Mouse (Mus musculus): ENCODE measurements around the gene Aoc1. TPM values are rescaled to one million over a fixed set of nuclear protein-coding genes. Genes with fewer than 3 reads are reported as not detected.
"Not testable (repeated sequence)": the region's sequence is repeated elsewhere in the genome, so short reads cannot be mapped to it uniquely, and the experiment has no call there.

The Aoc1 gene
- polyA plus RNA-seq, 1 experiment from 2014 or later = 0.08 TPM

DNA sequence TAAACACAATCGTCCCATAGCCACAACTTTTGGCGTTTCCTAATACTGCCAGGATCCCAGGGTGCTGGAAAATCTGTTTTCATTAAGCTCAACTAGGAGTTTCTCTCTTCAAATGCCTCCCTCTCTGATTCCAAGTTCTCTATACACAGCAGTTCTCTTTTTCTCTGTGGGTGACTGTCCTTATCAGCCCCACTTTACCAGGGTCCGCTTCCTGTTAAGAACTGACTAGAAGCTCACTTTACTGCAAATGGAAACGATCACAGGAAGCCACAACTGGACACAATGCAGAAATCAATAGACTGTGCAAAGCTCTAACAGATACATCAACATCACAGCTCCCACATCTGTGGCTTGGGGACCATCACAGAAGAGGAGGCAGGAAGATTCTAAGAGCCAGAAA lies 21.5 kb downstream of the Aoc1 start:
- 70% methylated on average over 4 of the region's 4 CpGs for WGBS
- Histone ChIP-seq H3K27ac (replicated peaks; ENCODE audit: low read depth, low read length) (no peak overlapping the region), H3K4me1 (ENCODE audit: control insufficient read depth, insufficient read depth, low read length) (no peaks in the 10 kb centered on the region), H3K9me3 (ENCODE audit: control insufficient read depth, low read length) (no peaks in the 10 kb centered on the region), H3K36me3 (ENCODE audit: control insufficient read depth, insufficient read depth, low read length) (no peaks in the 10 kb centered on the region), H3K4me2 (ENCODE audit: low read depth, low read length) (no peak overlapping the region), H3K4me3 (ENCODE audit: low read depth, low read length) (no peak overlapping the region), H3K27me3 (replicated peaks; ENCODE audit: control insufficient read depth, insufficient read depth, low read length) (no peaks in the 10 kb centered on the region), H3K9ac (ENCODE audit: low read depth, low read length) (no peak overlapping the region)
- no peak for DNase-seq (ENCODE audit: low spot score)
- ATAC-seq (ENCODE audit: low read depth) = no peak

DNA sequence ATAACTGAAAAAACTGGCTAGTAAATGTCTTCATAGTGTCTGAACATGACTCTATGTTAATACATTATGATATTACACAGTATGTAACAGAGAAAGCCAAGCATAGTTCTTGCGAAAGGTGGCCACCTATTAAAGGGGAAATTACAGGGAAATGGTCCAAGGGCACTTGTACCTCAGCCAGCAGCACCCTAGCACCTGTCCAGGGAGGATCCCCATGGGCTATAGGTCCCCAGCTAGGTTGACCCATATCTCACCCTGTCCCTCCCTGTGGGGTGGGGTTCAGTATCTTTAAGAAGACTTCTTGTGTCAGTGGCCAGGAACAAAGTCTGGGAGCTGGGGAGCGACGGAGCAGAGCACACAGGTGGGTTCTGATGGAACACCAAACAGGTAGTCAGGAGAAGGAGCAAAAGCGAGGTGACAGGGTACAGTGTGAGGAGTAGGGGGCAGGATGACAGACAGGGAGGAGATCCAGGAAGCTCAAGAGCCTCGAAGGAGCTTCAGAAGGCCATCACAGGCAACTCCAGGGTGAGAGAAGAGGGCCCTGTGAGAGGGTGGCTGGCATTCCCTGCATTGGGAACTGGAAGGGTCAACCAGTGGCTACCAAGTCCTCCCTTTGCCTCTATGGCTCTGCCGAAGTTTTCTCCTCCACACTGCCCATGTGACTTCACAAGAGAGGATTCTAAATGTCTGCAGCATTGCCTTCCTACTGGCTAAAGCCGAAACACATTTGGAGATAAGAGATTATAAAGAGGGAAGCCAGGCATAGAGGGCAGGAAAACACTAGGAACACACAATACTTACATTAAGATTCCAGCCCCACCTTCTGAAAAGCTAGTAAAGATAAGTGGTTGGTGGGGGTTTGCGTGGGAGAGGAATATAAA lies 22.5 kb downstream of the Aoc1 start:
- Histone ChIP-seq H3K4me2 (ENCODE audit: low read depth, low read length) (no peak overlapping the region), H3K27me3 (replicated peaks; ENCODE audit: control insufficient read depth, insufficient read depth, low read length) (no peaks in the 10 kb centered on the region), H3K27ac (replicated peaks; ENCODE audit: low read depth, low read length) (no peak overlapping the region), H3K36me3 (ENCODE audit: control insufficient read depth, insufficient read depth, low read length) (no peaks in the 10 kb centered on the region), H3K4me1 (ENCODE audit: control insufficient read depth, insufficient read depth, low read length) (no peaks in the 10 kb centered on the region), H3K4me3 (ENCODE audit: low read depth, low read length) (no peak overlapping the region), H3K9ac (ENCODE audit: low read depth, low read length) (no peak overlapping the region), H3K9me3 (ENCODE audit: control insufficient read depth, low read length) (no peaks in the 10 kb centered on the region)
- no peak for DNase-seq (ENCODE audit: low spot score)
- ATAC-seq (ENCODE audit: low read depth) = no peak
- WGBS = 87% methylated on average over 8 of the region's 8 CpGs

GRCm38 (mm10) chr6:48895941-48896340 lies 23.2 kb downstream of the Aoc1 start:
- DNase-seq (ENCODE audit: low spot score) = no peak
- Histone ChIP-seq H3K4me1 (ENCODE audit: control insufficient read depth, insufficient read depth, low read length) (no peaks in the 10 kb centered on the region), H3K27me3 (replicated peaks; ENCODE audit: control insufficient read depth, insufficient read depth, low read length) (no peaks in the 10 kb centered on the region), H3K4me3 (ENCODE audit: low read depth, low read length) (no peak overlapping the region), H3K9ac (ENCODE audit: low read depth, low read length) (no peak overlapping the region), H3K27ac (replicated peaks; ENCODE audit: low read depth, low read length) (no peak overlapping the region), H3K4me2 (ENCODE audit: low read depth, low read length) (no peak overlapping the region), H3K36me3 (ENCODE audit: control insufficient read depth, insufficient read depth, low read length) (no peaks in the 10 kb centered on the region), H3K9me3 (ENCODE audit: control insufficient read depth, low read length) (no peaks in the 10 kb centered on the region)
- 90% methylated on average over 5 of the region's 5 CpGs for WGBS
- ATAC-seq (ENCODE audit: low read depth) = no peak

- H3K27me3 ChIP-seq (replicated peaks; ENCODE audit: control insufficient read depth, insufficient read depth, low read length) = no peaks in the 10 kb centered on the region
- no peaks in the 10 kb centered on the region for H3K9me3 ChIP-seq (ENCODE audit: control insufficient read depth, low read length)
- ATAC-seq (ENCODE audit: low read depth) (no peak), DNase-seq (ENCODE audit: low spot score) (no peak)
- no peak overlapping the region for H3K27ac ChIP-seq (replicated peaks; ENCODE audit: low read depth, low read length)
- H3K4me1 ChIP-seq (ENCODE audit: control insufficient read depth, insufficient read depth, low read length) = no peaks in the 10 kb centered on the region
- H3K36me3 ChIP-seq (ENCODE audit: control insufficient read depth, insufficient read depth, low read length) = no peaks in the 10 kb centered on the region
- 81% methylated on average over 5 of the region's 5 CpGs for WGBS
- H3K4me2 ChIP-seq (ENCODE audit: low read depth, low read length) = no peak overlapping the region
- H3K9ac ChIP-seq (ENCODE audit: low read depth, low read length) = no peak overlapping the region
- H3K4me3 ChIP-seq (ENCODE audit: low read depth, low read length) = no peak overlapping the region
Observed at GRCm38 (mm10) chr6:48896956-48897355, 24.3 kb downstream of the Aoc1 start.

GRCm38 (mm10) chr6:48901316-48901715 lies 28.6 kb downstream of the Aoc1 start:
- DNase-seq (ENCODE audit: low spot score); H3K9me3 ChIP-seq (ENCODE audit: control insufficient read depth, low read length); H3K9ac ChIP-seq (ENCODE audit: low read depth, low read length); H3K4me1 ChIP-seq (ENCODE audit: control insufficient read depth, insufficient read depth, low read length); H3K27me3 ChIP-seq (replicated peaks; ENCODE audit: control insufficient read depth, insufficient read depth, low read length); H3K4me3 ChIP-seq (ENCODE audit: low read depth, low read length); H3K36me3 ChIP-seq (ENCODE audit: control insufficient read depth, insufficient read depth, low read length); H3K27ac ChIP-seq (replicated peaks; ENCODE audit: low read depth, low read length); ATAC-seq (ENCODE audit: low read depth); H3K4me2 ChIP-seq (ENCODE audit: low read depth, low read length): not testable (repeated sequence)
- WGBS = 86% methylated on average over 11 of the region's 11 CpGs

DNA sequence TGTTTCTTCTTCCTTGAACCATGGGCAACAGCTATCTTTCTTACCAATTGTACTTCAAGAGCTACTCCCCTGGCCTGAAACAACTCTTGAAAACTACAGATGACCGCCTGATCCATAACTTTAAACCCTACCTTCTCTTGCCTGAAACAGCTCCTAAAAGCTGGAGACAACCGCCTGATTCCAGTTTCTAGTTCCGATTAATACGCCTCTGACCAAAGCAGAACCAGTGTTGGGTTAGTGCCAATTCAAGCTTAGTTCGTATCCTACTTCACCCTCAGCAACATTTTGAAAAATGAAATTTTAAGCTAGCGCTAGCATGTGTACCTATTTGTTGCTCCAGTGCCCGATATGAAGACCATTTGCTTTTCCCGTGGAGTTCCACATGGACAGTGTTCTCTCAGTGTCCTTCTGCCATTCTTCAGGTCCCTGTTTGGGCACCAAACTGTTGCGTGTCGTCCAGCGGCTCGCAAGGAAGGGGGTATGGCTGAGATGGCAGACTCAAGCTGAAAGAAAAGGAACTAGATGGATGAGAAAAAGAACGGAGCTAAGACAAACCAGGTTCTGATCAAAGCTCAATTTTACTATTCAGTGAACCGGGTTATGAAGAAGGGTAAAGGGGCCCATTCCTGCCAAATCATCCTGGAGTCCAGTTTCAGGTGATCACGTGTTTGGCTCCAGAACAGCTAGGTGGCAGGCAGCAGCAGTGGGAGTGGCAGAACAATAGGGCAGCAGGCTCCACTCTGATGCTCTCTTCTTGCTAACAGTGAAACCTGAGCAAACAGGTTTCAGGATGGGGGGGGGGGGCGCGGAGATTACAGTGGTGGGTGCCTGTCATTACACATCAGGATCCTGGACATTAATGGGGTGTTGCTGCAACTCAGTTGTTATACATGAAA lies 30.1 kb downstream of the Aoc1 start:
- DNase-seq (ENCODE audit: low spot score) (peak; percentile 27), ATAC-seq (ENCODE audit: low read depth) (0 out of 2 replicates have a peak, but pooled peaks have one; percentile 50)
- Histone ChIP-seq H3K9ac (ENCODE audit: low read depth, low read length) (no peak overlapping the region), H3K27me3 (replicated peaks; ENCODE audit: control insufficient read depth, insufficient read depth, low read length) (no peaks in the 10 kb centered on the region), H3K4me2 (ENCODE audit: low read depth, low read length) (no peak overlapping the region), H3K4me1 (ENCODE audit: control insufficient read depth, insufficient read depth, low read length) (no peaks in the 10 kb centered on the region), H3K9me3 (ENCODE audit: control insufficient read depth, low read length) (no peaks in the 10 kb centered on the region), H3K27ac (replicated peaks; ENCODE audit: low read depth, low read length) (no peak overlapping the region), H3K36me3 (ENCODE audit: control insufficient read depth, insufficient read depth, low read length) (no peaks in the 10 kb centered on the region), H3K4me3 (ENCODE audit: low read depth, low read length) (no peak overlapping the region)
- WGBS = 83% methylated on average over 16 of the region's 17 CpGs

GRCm38 (mm10) chr6:48903437-48903836 lies 30.7 kb downstream of the Aoc1 start:
- DNase-seq (ENCODE audit: low spot score) (no peak), ATAC-seq (ENCODE audit: low read depth) (no peak)
- no peak overlapping the region for H3K9ac ChIP-seq (ENCODE audit: low read depth, low read length)
- no peak overlapping the region for H3K27ac ChIP-seq (replicated peaks; ENCODE audit: low read depth, low read length)
- no peak overlapping the region for H3K4me3 ChIP-seq (ENCODE audit: low read depth, low read length)
- no peaks in the 10 kb centered on the region for H3K27me3 ChIP-seq (replicated peaks; ENCODE audit: control insufficient read depth, insufficient read depth, low read length)
- H3K9me3 ChIP-seq (ENCODE audit: control insufficient read depth, low read length) = no peaks in the 10 kb centered on the region
- no peaks in the 10 kb centered on the region for H3K4me1 ChIP-seq (ENCODE audit: control insufficient read depth, insufficient read depth, low read length)
- WGBS = 63% methylated on average over 4 of the region's 4 CpGs
- no peaks in the 10 kb centered on the region for H3K36me3 ChIP-seq (ENCODE audit: control insufficient read depth, insufficient read depth, low read length)
- H3K4me2 ChIP-seq (ENCODE audit: low read depth, low read length) = no peak overlapping the region

- Histone ChIP-seq H3K9ac (ENCODE audit: low read depth, low read length) (no peak overlapping the region), H3K9me3 (ENCODE audit: control insufficient read depth, low read length) (no peaks in the 10 kb centered on the region), H3K27ac (replicated peaks; ENCODE audit: low read depth, low read length) (no peak overlapping the region), H3K27me3 (replicated peaks; ENCODE audit: control insufficient read depth, insufficient read depth, low read length) (no peaks in the 10 kb centered on the region), H3K4me2 (ENCODE audit: low read depth, low read length) (no peak overlapping the region), H3K4me3 (ENCODE audit: low read depth, low read length) (no peak overlapping the region), H3K36me3 (ENCODE audit: control insufficient read depth, insufficient read depth, low read length) (no peaks in the 10 kb centered on the region), H3K4me1 (ENCODE audit: control insufficient read depth, insufficient read depth, low read length) (no peaks in the 10 kb centered on the region)
- DNase-seq (ENCODE audit: low spot score) (no peak), ATAC-seq (ENCODE audit: low read depth) (no peak)
- WGBS = 95% methylated on average over 13 of the region's 13 CpGs
Observed at GRCm38 (mm10) chr6:48905606-48906005, 32.9 kb downstream of the Aoc1 start.
